Mouse (Mus musculus): ENCODE measurements at regions not wholly inside any gene's neighbourhood (a gene's known extent, or its start where the extent isn't known, plus 50 kb on each side); places are given as distances from the start of the nearest gene placed in this dataset.

- TF ChIP-seq CTCF (IDR thresholded peaks at IDR 0.05; ENCODE audit: low read depth) = no peak
- TF ChIP-seq EP300 (IDR thresholded peaks at IDR 0.05; ENCODE audit: low read depth) = no peak
Measured at GRCm38 (mm10) chr8:89664911-89665689, 621.1 kb upstream of the Sall1 start.
